Mouse (Mus musculus): Measurements from ENCODE around the gene Ly6g6c.
A peak's percentile ranks its signal among the peaks of the same experiment; 100 is the strongest.

Gene Ly6g6c

GRCm38 (mm10) chr17:35064951-35065947 lies at the start of gene Ly6g6c:
Gene Ly6g6c (plus strand): TSS chr17:35065388.
- DNase-seq = peak; percentile 72

GRCm38 (mm10) chr17:35016376-35016775 lies 48.8 kb upstream of the Ly6g6c start, which contains the start of gene Vwa7:
Gene Vwa7 (plus strand): TSS chr17:35016579.
- no peak for DNase-seq

GRCm38 (mm10) chr17:35016791-35017705 lies 48.1 kb upstream of the Ly6g6c start:
- DNase-seq = no peak

GRCm38 (mm10) chr17:35017706-35018030 lies 47.5 kb upstream of the Ly6g6c start:
- no peak for DNase-seq

GRCm38 (mm10) chr17:35018171-35018570 lies 47.0 kb upstream of the Ly6g6c start:
- DNase-seq = no peak

GRCm38 (mm10) chr17:35019894-35020293 lies 45.3 kb upstream of the Ly6g6c start:
- DNase-seq = no peak

GRCm38 (mm10) chr17:35020551-35020950 lies 44.6 kb upstream of the Ly6g6c start:
- DNase-seq = no peak

- DNase-seq = peak; percentile 93
Observed at GRCm38 (mm10) chr17:35021163-35021808, 43.9 kb upstream of the Ly6g6c start.

- peak; percentile 46 for DNase-seq
Observed at GRCm38 (mm10) chr17:35021842-35022477, 43.2 kb upstream of the Ly6g6c start.

GRCm38 (mm10) chr17:35022541-35023060 lies 42.6 kb upstream of the Ly6g6c start:
- DNase-seq = no peak

GRCm38 (mm10) chr17:35023221-35023620 lies 42.0 kb upstream of the Ly6g6c start:
- no peak for DNase-seq

GRCm38 (mm10) chr17:35023756-35024155 lies 41.4 kb upstream of the Ly6g6c start:
- no peak for DNase-seq

GRCm38 (mm10) chr17:35024261-35024660 lies 40.9 kb upstream of the Ly6g6c start:
- DNase-seq = no peak

GRCm38 (mm10) chr17:35024691-35025488 lies 40.3 kb upstream of the Ly6g6c start:
- DNase-seq = no peak

GRCm38 (mm10) chr17:35026206-35026605 lies 39.0 kb upstream of the Ly6g6c start:
- DNase-seq = no peak

- no peak for DNase-seq
Observed at GRCm38 (mm10) chr17:35027277-35028068, 37.7 kb upstream of the Ly6g6c start, which contains the start of gene Sapcd1. Gene Sapcd1 (minus strand): TSS chr17:35028016.

GRCm38 (mm10) chr17:35028315-35028714 lies 36.9 kb upstream of the Ly6g6c start:
- DNase-seq = no peak

GRCm38 (mm10) chr17:35029691-35030532 lies 35.3 kb upstream of the Ly6g6c start:
- peak; percentile 36 for DNase-seq

GRCm38 (mm10) chr17:35031272-35031671 lies 33.9 kb upstream of the Ly6g6c start:
- DNase-seq = no peak

All from lung, postnatal 14 days (tissue).